Mouse (Mus musculus) limb, embryonic 11.5 days (tissue): ENCODE measurements around the gene Gm9821. TPM values are rescaled to one million over a fixed set of nuclear protein-coding genes. Genes with fewer than 3 reads are reported as not detected.

Source experiments
- ATAC-seq: fragments of 200-750 bp; cut with Nextera tagmentation; 2 replicates; pipeline ENCODE4 v1.8.0; 2017; ENCODE audit warnings: low read depth; ENCODE audit not compliant: insufficient number of reproducible peaks, low FRiP score, low TSS enrichment
- DNase-seq: peaks from one replicate; pipeline ENCODE4 v3.0.0-alpha.2; 2015; ENCODE audit warnings: low spot score
- H3K27ac ChIP-seq: fragments of 300-500 bp; sonication (generic); replicated peaks from 2 replicates; pipeline ENCODE4 v1.5.1; 2014; ENCODE audit warnings: low read depth, mild to moderate bottlenecking, low read length
- H3K27me3 ChIP-seq: fragments of 300-500 bp; sonication (generic); 2 replicates; pipeline ENCODE4 v1.6.1; 2014; ENCODE audit warnings: mild to moderate bottlenecking, low read length, mixed read lengths; ENCODE audit not compliant: control insufficient read depth, insufficient read depth
- H3K36me3 ChIP-seq: fragments of 300-500 bp; sonication (generic); 2 replicates; pipeline ENCODE4 v1.6.1; 2014; ENCODE audit warnings: mild to moderate bottlenecking, low read length, moderate library complexity, mixed read lengths; ENCODE audit not compliant: control insufficient read depth, insufficient read depth
- H3K4me1 ChIP-seq: fragments of 300-500 bp; sonication (generic); 2 replicates; pipeline ENCODE4 v1.6.1; 2014; ENCODE audit warnings: low read length, mixed read lengths; ENCODE audit not compliant: control insufficient read depth, insufficient read depth
- H3K4me2 ChIP-seq: fragments of 300-500 bp; sonication (generic); 2 replicates; pipeline ENCODE4 v1.6.1; 2014; ENCODE audit warnings: low read depth, mild to moderate bottlenecking, moderate library complexity; ENCODE audit not compliant: severe bottlenecking
- H3K4me3 ChIP-seq: fragments of 300-500 bp; sonication (generic); 2 replicates; pipeline ENCODE4 v1.5.1; 2014; ENCODE audit warnings: low read depth, low read length
- H3K9ac ChIP-seq: fragments of 300-500 bp; sonication (generic); 2 replicates; pipeline ENCODE4 v1.6.1; 2014; ENCODE audit warnings: mild to moderate bottlenecking, low read length
- H3K9me3 ChIP-seq: fragments of 300-500 bp; sonication (generic); 2 replicates; pipeline ENCODE4 v1.6.1; 2016; ENCODE audit warnings: low read length; ENCODE audit not compliant: control insufficient read depth
- WGBS: fragments of 180-500 bp; shearing (Covaris S2); extraction: QIAGEN DNeasy Blood & Tissue Kit; methylation state at CpG from one replicate; pipeline ENCODE4 v1.1.7; 2014; 5-methylcytosine and 5-hydroxymethylcytosine counted together
- polyA plus RNA-seq: library from polyadenylated mRNA; unstranded; fragments of >200 nt; fragmentation: Nextera tagmentation; extraction: Ambion mirVana; gene quantifications from 2 replicates; pipeline ENCODE4 v1.2.1, GENCODE M21; 2014

The Gm9821 gene
- polyA plus RNA-seq, 1 experiment from 2014 or later, result 0.32 TPM

- Histone ChIP-seq H3K36me3 (no peaks in the 10 kb centered on the region), H3K4me3 (no peak overlapping the region), H3K4me2 (no peak overlapping the region), H3K27me3 (no peaks in the 10 kb centered on the region), H3K9ac (no peak overlapping the region), H3K9me3 (no peaks in the 10 kb centered on the region), H3K4me1 (no peaks in the 10 kb centered on the region; the same call in 1 of the 2 replicates), H3K27ac (no peak overlapping the region)
- no peak for DNase-seq
- no peak for ATAC-seq
- 82% methylated on average over 6 of the region's 6 CpGs for WGBS
Observed at GRCm38 (mm10) chr2:91955875-91956274, 10.4 kb downstream of the Gm9821 start.

- H3K9ac ChIP-seq, result no peak overlapping the region
- DNase-seq, result no peak
- H3K9me3 ChIP-seq, result no peaks in the 10 kb centered on the region
- 57% methylated on average over 4 of the region's 4 CpGs for WGBS
- H3K4me3 ChIP-seq, result no peak overlapping the region
- ATAC-seq, result no peak
- no peak overlapping the region for H3K27ac ChIP-seq
- no peaks in the 10 kb centered on the region for H3K27me3 ChIP-seq
- H3K36me3 ChIP-seq, result no peaks in the 10 kb centered on the region
- peaks cover 5% of the 10 kb centered on the region for H3K4me1 ChIP-seq
- H3K4me2 ChIP-seq, result no peak overlapping the region
Observed at GRCm38 (mm10) chr2:91957096-91957495, 11.6 kb downstream of the Gm9821 start.

- no peak overlapping the region for H3K4me2 ChIP-seq
- H3K36me3 ChIP-seq, result no peaks in the 10 kb centered on the region
- H3K4me3 ChIP-seq, result no peak overlapping the region
- WGBS, result 86% methylated on average over 8 of the region's 8 CpGs
- H3K9ac ChIP-seq, result no peak overlapping the region
- H3K27ac ChIP-seq, result no peak overlapping the region
- ATAC-seq, result no peak
- DNase-seq, result no peak
- no peaks in the 10 kb centered on the region for H3K9me3 ChIP-seq
- H3K4me1 ChIP-seq, result peaks cover 12% of the 10 kb centered on the region
- no peaks in the 10 kb centered on the region for H3K27me3 ChIP-seq
Observed at GRCm38 (mm10) chr2:91958049-91958448, 12.5 kb downstream of the Gm9821 start.

DNA sequence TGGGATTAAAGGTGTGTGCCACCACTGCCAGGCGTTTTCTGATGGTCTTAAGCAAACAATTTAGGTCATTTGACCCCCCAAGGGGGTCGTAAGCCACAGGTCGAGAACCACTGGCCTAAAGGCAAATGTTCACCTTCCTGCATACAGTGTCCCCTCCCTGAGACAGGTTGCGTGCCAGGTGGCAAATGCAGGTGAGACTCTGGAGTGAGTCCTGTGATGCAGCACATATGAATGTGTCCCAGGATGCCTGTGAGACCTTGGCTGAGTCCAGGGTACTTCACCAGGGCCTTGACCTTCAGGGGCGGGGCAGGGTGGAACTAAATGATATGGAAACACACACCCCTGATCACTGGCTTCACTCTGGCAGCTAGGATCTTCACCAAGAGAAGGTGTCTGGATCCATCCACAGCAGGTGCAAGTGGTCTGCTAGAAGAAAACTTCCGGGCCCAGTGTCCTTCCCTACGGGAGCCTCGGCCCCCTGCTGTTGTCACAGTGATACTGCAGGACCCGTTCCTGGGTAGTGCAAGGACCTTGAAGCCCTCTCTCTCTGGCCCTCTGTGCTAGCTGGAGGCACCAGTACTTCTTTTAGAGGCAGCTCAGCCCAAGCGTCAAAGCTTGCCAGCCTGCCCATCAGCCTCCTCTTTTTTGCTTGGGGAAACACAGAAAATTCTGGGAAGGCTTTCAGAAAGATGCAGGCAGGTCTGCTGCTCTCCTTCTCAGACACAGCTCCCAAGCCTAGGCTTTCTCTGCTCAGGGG, 13.4 kb downstream of the Gm9821 start:
- no peaks in the 10 kb centered on the region for H3K27me3 ChIP-seq
- no peak overlapping the region for H3K9ac ChIP-seq
- no peaks in the 10 kb centered on the region for H3K9me3 ChIP-seq
- peaks cover 14% of the 10 kb centered on the region for H3K4me1 ChIP-seq
- 45% methylated on average over 10 of the region's 10 CpGs for WGBS
- H3K4me3 ChIP-seq, result no peak overlapping the region
- no peak overlapping the region for H3K27ac ChIP-seq
- DNase-seq (peak; percentile 60), ATAC-seq (no peak)
- no peak overlapping the region for H3K4me2 ChIP-seq
- no peaks in the 10 kb centered on the region for H3K36me3 ChIP-seq

DNA sequence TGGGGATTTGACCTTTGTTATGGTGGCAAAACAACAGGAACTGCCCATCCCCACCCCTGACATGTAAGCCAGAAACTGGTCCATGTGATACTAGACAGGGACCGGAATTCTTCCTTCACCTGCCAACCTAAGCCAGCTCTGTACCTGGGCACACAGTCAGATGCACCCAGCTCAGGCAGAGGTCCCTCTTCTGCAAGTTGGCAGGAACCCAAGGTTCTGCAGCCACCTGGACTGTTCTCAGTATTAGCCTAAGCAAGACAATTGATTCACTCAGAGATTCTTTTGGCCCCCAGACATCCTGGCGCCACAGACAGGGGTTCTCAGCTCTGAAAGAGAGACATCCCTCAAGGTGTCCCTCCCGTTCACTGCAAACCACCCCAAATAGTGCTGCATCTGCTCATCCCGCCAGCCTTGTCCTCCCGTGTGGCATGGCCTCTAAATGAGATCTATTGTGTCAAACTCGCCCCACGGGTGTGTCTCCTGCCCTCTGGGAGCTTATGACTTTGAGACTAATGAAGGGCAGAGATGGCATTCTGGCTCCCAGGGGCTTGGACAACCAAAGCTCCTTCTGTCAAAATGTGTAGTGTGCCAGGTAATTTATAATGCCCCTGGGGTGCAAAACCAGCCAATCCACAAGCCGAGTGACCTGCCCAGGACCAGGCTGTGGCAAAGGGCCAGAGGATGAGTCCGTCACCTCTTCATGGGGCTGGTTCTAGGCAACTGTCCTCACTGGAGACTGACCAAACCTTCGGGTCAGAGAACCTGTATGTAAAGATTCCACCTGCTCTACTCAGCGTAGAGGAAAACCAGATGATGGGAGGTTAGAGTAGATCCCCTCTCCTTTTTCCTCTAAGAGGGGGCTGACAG, 14.3 kb downstream of the Gm9821 start:
- no peak overlapping the region for H3K27ac ChIP-seq
- no peak overlapping the region for H3K4me2 ChIP-seq
- ATAC-seq (no peak), DNase-seq (no peak)
- no peaks in the 10 kb centered on the region for H3K9me3 ChIP-seq
- no peaks in the 10 kb centered on the region for H3K36me3 ChIP-seq
- H3K9ac ChIP-seq, result no peak overlapping the region
- no peaks in the 10 kb centered on the region for H3K27me3 ChIP-seq
- H3K4me1 ChIP-seq, result peaks cover 14% of the 10 kb centered on the region
- H3K4me3 ChIP-seq, result no peak overlapping the region
- WGBS, result 83% methylated on average over 11 of the region's 11 CpGs

DNA sequence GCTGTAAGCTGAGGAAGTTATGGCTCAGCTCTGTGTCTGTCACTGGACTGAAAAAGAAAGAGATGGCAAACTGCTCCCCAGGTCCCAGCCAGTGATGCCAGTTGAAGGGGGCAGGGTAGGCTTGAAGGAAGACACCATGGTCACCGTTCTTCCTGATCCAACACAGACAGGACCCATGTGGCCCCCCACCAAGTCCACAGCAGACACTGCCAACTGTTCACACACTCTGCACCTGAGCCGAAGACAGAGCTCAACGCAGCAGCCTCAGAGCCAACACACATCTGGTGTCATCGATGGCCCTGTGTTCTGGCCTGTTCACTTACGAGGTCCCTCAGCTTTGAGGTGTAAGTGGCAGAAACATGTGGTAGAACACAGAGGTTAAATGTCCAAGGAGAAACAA, 15.0 kb downstream of the Gm9821 start:
- Histone ChIP-seq H3K36me3 (no peaks in the 10 kb centered on the region), H3K4me1 (peaks cover 17% of the 10 kb centered on the region), H3K9me3 (no peaks in the 10 kb centered on the region), H3K9ac (no peak overlapping the region), H3K4me3 (no peak overlapping the region), H3K4me2 (no peak overlapping the region), H3K27me3 (no peaks in the 10 kb centered on the region), H3K27ac (no peak overlapping the region)
- no peak for DNase-seq
- ATAC-seq, result no peak
- WGBS, result 92% methylated on average over 5 of the region's 5 CpGs

DNA sequence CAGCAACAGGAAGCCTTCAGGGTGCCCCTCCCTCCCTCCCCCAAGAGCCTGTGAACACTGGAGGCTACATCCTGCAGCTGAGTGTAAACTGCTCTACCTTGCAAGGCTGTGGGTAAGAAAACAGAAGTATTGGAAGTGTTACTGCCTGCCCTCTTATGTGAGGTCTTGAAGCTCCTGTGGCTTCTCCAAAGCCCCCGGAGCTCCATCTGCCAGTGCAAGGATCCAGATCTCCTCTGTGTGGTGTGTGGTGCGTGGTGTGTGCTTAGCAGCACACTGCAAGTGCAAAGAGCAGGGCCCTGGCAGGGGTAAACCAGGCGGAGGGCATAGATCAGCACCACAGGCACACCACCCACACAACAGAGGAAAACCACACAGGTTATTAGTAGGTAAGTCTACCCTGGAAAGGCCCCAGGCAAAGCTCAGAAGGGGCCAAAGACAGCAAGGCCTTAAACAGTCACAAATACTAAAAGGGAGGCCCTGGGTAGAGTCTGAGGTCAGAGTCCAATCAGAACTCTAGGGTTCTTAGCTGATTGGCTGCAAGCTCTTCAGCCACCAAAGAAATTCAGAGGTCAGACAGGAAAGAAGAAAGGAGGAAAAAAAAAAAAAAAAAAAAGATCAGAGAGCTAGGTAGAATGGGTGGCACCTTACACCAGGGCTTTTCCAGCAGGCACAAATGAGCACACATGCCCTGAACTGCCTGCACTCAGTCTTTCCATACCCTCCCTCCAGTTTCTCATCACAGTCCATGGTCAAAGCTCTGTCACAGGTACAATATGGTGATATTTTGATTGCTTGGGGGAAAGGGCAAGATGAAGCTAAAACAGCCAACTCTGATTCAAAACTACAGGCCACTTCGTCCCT, 16.6 kb downstream of the Gm9821 start:
- Histone ChIP-seq H3K4me2 (peak overlapping the region; percentile 90), H3K4me1 (peaks cover 21% of the 10 kb centered on the region), H3K27me3 (no peaks in the 10 kb centered on the region), H3K36me3 (no peaks in the 10 kb centered on the region), H3K9me3 (no peaks in the 10 kb centered on the region), H3K9ac (peak overlapping the region; percentile 39; the same call in 1 of the 2 replicates), H3K4me3 (peak overlapping the region; percentile 89), H3K27ac (no peak overlapping the region)
- DNase-seq, result no peak
- ATAC-seq, result no peak
- WGBS, result 55% methylated on average over 4 of the region's 4 CpGs

DNA sequence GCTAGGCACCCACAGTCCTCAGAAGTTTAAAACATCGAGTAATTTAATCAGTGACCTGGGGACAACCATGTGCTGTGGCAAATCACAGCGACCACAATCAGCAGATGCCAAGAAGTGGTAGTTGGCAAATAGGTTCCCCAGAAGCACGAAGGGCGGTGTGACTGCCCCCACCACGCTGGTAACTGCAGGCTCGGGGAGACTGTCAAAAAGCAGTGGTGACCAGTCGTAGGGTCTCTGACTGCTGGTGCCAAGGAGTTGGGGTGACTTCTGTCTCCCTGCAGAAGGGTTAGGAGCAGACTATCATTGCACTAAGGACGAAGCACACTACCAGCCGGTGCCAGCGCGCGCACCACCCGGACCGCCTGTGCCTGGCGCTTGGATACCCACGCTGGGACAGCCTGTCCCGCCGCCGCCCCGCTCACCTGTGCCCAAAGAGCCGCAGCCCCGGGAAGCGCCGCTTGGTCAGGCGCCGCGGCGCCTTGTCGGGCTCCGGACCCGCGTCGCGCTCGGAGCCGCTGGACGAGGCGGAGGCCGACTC, 17.4 kb downstream of the Gm9821 start:
- peak overlapping the region; percentile 90 for H3K4me2 ChIP-seq
- ATAC-seq (peak; percentile 33), DNase-seq (peak; percentile 61)
- H3K9ac ChIP-seq, result peak overlapping the region; percentile 87
- under 1% methylated on average over 39 of the region's 39 CpGs for WGBS
- H3K27ac ChIP-seq, result peak overlapping the region; percentile 56; the same call in 1 of the 2 replicates
- no peaks in the 10 kb centered on the region for H3K27me3 ChIP-seq
- H3K9me3 ChIP-seq, result no peaks in the 10 kb centered on the region
- H3K4me1 ChIP-seq, result peaks cover 21% of the 10 kb centered on the region
- H3K4me3 ChIP-seq, result peak overlapping the region; percentile 89
- no peaks in the 10 kb centered on the region for H3K36me3 ChIP-seq
